Comparison of ENCODE assay signal across 8 mouse cellular contexts in genomic region chr16:18345243-18345642, GRCm38 (mm10). TPM values are rescaled to one million over a fixed set of nuclear protein-coding genes. Genes with fewer than 3 reads are reported as not detected.
A peak's percentile ranks its signal among the peaks of the same experiment; 100 is the strongest.
DNase-seq lines count a peak whose midpoint lies in the region; ATAC-seq and TF ChIP-seq lines count a peak whose summit lies in the region.

No protein-coding gene starts in this region.

- peak; percentile 89 for DNase-seq in heart, adult 18-20 months
- DNase-seq in embryo, embryonic 10 days (ENCODE audit: low spot score), result peak; percentile 93
- DNase-seq in gastrocnemius, postnatal 36 days, result peak; percentile 79 to 80
- DNase-seq in kidney, adult 18-20 months, result peak; percentile 90
- peak; percentile 92 for DNase-seq in left cerebral cortex, postnatal 4 days
- DNase-seq in spleen, adult 2 months (ENCODE audit: low read depth in 1 of 2, low spot score in 2 of 2), result peak; percentile 59 to 81

- no peak overlapping the region for H3K4me2 ChIP-seq in heart, embryonic 11.5 days
- no peak overlapping the region for H3K4me2 ChIP-seq in midbrain, embryonic 15.5 days

- H3K9ac ChIP-seq in heart, embryonic 11.5 days (ENCODE audit: low read depth, low read length), result no peak overlapping the region
- H3K9ac ChIP-seq in midbrain, embryonic 15.5 days, result no peak overlapping the region; the same call in 1 of the 2 replicates

- H3K27ac ChIP-seq in heart, embryonic 11.5 days (ENCODE audit: low read depth, low read length), result no peak overlapping the region
- H3K27ac ChIP-seq in midbrain, embryonic 15.5 days, result 0 out of 2 replicates have a peak overlapping the region, but pooled peaks have one; percentile 22
- H3K27ac ChIP-seq in spleen, adult 2 months (ENCODE audit: insufficient read depth, low read length), result no peak overlapping the region

- intact Hi-C loops in gastrocnemius, postnatal 36 days (cut with DNase I), result loop anchor here (5.0 kb wide), 1 partner anchor 272 kb away; no protein-coding TSS in a partner anchor
- intact Hi-C loops in left cerebral cortex, postnatal 4 days (cut with DNase I), result loop anchor here (5.0 kb wide), 2 partner anchors 62 to 272 kb away; no protein-coding TSS in a partner anchor

- TF ChIP-seq CTCF in spleen, adult 2 months (IDR thresholded peaks at IDR 0.05; ENCODE audit: extremely low read depth, insufficient read depth, insufficient read length, insufficient replicate concordance), result peak; percentile 78; the same call in 1 of the 2 replicates

- no peak overlapping the region for H3K4me3 ChIP-seq in heart, embryonic 11.5 days (ENCODE audit: low read depth, low read length)
- H3K4me3 ChIP-seq in midbrain, embryonic 15.5 days, result no peak overlapping the region
- H3K4me3 ChIP-seq in spleen, adult 2 months (ENCODE audit: extremely low read depth, insufficient read depth, insufficient read length), result no peak overlapping the region

- no peak; the same call in 1 of the 2 replicates for ATAC-seq in heart, embryonic 11.5 days (replicated peaks; ENCODE audit: insufficient number of reproducible peaks, low FRiP score, low TSS enrichment)
- 0 out of 2 replicates have a peak, but pooled peaks have one; percentile 1 for ATAC-seq in midbrain, embryonic 15.5 days (replicated peaks)

- no peaks in the 10 kb centered on the region for H3K36me3 ChIP-seq in heart, embryonic 11.5 days (ENCODE audit: control insufficient read depth, insufficient read depth, low read length)
- H3K36me3 ChIP-seq in midbrain, embryonic 15.5 days (replicated peaks), result no peaks in the 10 kb centered on the region
- H3K36me3 ChIP-seq in spleen, adult 2 months (ENCODE audit: control insufficient read depth, insufficient read depth, low read length), result no peaks in the 10 kb centered on the region

- WGBS in heart, embryonic 11.5 days (ENCODE audit: insufficient replicate concordance), result 5% methylated on average over 3 of the region's 3 CpGs
- under 1% methylated on average over 3 of the region's 3 CpGs for WGBS in midbrain, embryonic 15.5 days
- 0% methylated on average over 3 of the region's 3 CpGs for WGBS in spleen, adult 2 months

- no peaks in the 10 kb centered on the region for H3K9me3 ChIP-seq in heart, embryonic 11.5 days (replicated peaks; ENCODE audit: control insufficient read depth, low read length)
- no peaks in the 10 kb centered on the region for H3K9me3 ChIP-seq in midbrain, embryonic 15.5 days

- H3K4me1 ChIP-seq in heart, embryonic 11.5 days (ENCODE audit: control insufficient read depth, insufficient read depth, low read length), result peaks cover 28% of the 10 kb centered on the region
- peaks cover 55% of the 10 kb centered on the region for H3K4me1 ChIP-seq in midbrain, embryonic 15.5 days
- peaks cover 6% of the 10 kb centered on the region; the same call in 1 of the 2 replicates for H3K4me1 ChIP-seq in spleen, adult 2 months (ENCODE audit: control insufficient read depth, insufficient read depth, insufficient read length)

- peaks cover 19% of the 10 kb centered on the region for H3K27me3 ChIP-seq in heart, embryonic 11.5 days (ENCODE audit: control insufficient read depth, insufficient read depth, low read length)
- H3K27me3 ChIP-seq in midbrain, embryonic 15.5 days (replicated peaks), result 0 out of 2 replicates have a peak, but pooled peaks cover 3% of the 10 kb centered on the region
- peaks cover 6% of the 10 kb centered on the region for H3K27me3 ChIP-seq in spleen, adult 2 months (ENCODE audit: control insufficient read depth, insufficient read depth, low read length)

- no peak for TF ChIP-seq POLR2A in spleen, adult 2 months (IDR thresholded peaks at IDR 0.05; ENCODE audit: low read depth, low read length)

RNA-seq across cellular contexts. Expression of gene Tango2, which starts 2.7 kb away (rescaled TPM):
- total RNA-seq in heart, adult 18-20 months (2021), result 100 to 1,000 TPM; 170 to 176 TPM
- polyA plus RNA-seq in heart, embryonic 11.5 days (2014; fragmentation: Nextera tagmentation; extraction: Ambion mirVana), result 56.3 and 62.1 TPM in 2 replicates
- 10 to 100 TPM; 40.3 to 51.5 TPM for total RNA-seq in gastrocnemius, postnatal 36 days (2021)
- 10 to 100 TPM; 75.0 to 84.7 TPM for total RNA-seq in left cerebral cortex, postnatal 4 days (2021)
- 74.3 and 83.1 TPM in 2 replicates for polyA plus RNA-seq in midbrain, embryonic 15.5 days (2015; fragmentation: Nextera tagmentation; extraction: Ambion mirVana)
- polyA plus RNA-seq in spleen, adult 2 months (2012; rRNA removed), result 29.4 and 31.1 TPM in 2 replicates

RNA-seq across cellular contexts. Expression of gene Arvcf, which starts 2.7 kb away (rescaled TPM):
- 10 to 100 TPM; 13.1 to 15.1 TPM for total RNA-seq in heart, adult 18-20 months (2021)
- 19.5 and 23.4 TPM in 2 replicates for polyA plus RNA-seq in heart, embryonic 11.5 days (2014; fragmentation: Nextera tagmentation; extraction: Ambion mirVana)
- total RNA-seq in gastrocnemius, postnatal 36 days (2021), result 10 to 100 TPM; 10.2 to 14.3 TPM
- 10 to 100 TPM; 74.7 to 80.3 TPM for total RNA-seq in left cerebral cortex, postnatal 4 days (2021)
- 94.4 and 99.5 TPM in 2 replicates for polyA plus RNA-seq in midbrain, embryonic 15.5 days (2015; fragmentation: Nextera tagmentation; extraction: Ambion mirVana)
- polyA plus RNA-seq in spleen, adult 2 months (2012; rRNA removed), result 55.9 and 57.1 TPM in 2 replicates

RNA-seq across cellular contexts. Expression of gene Dgcr8, which starts 56.2 kb away (rescaled TPM):
- total RNA-seq in heart, adult 18-20 months (2021), result 10 to 100 TPM; 10.9 to 12.4 TPM
- polyA plus RNA-seq in heart, embryonic 11.5 days (2014; fragmentation: Nextera tagmentation; extraction: Ambion mirVana), result 23.6 and 26.4 TPM in 2 replicates
- total RNA-seq in gastrocnemius, postnatal 36 days (2021), result 10 to 100 TPM; 13.8 to 14.6 TPM
- total RNA-seq in left cerebral cortex, postnatal 4 days (2021), result 10 to 100 TPM; 55.6 to 58.4 TPM
- polyA plus RNA-seq in midbrain, embryonic 15.5 days (2015; fragmentation: Nextera tagmentation; extraction: Ambion mirVana), result 37.5 and 38.9 TPM in 2 replicates
- polyA plus RNA-seq in spleen, adult 2 months (2012; rRNA removed), result 20.4 and 21.9 TPM in 2 replicates

Comparison
In these comparisons a context has a peak if more than half of its experiments do, and no peak if none do; other contexts are left out.
1. RNA of gene Arvcf, which starts 2.7 kb away (total RNA-seq): 74.7 to 80.3 TPM in left cerebral cortex, postnatal 4 days; 13.1 to 15.1 TPM in heart, adult 18-20 months and 10.2 to 14.3 TPM in gastrocnemius, postnatal 36 days; every median in the first group is over 4 times any median in the second.
2. Peak in every context shown above with its lines, with median percentiles within 50 percentile points of each other: DNase-seq.